Mouse (Mus musculus) gastrocnemius, adult 8-10 months (tissue): ENCODE data around the gene Arhgef33. TPM values are rescaled to one million over a fixed set of nuclear protein-coding genes. Genes with fewer than 3 reads are reported as not detected.
"Not testable (repeated sequence)": the region's sequence is repeated elsewhere in the genome, so short reads cannot be mapped to it uniquely, and the experiment has no call there.

ENCODE experiments used
- DNase-seq, 2 experiments: peaks; one replicate each; pipeline ENCODE4 v3.0.0; 2022; ENCODE audit warnings: low spot score in 2 of 2
- total RNA-seq, 4 experiments: library from RNA; stranded (reverse); gene quantifications; 2 replicates each; pipeline ENCODE4 v1.2.4; 2022

Arhgef33 gene
- total RNA-seq, 4 experiments from 2014 or later: not detected

GRCm38 (mm10) chr17:80346591-80347125, 39.5 kb downstream of the Arhgef33 start:
- DNase-seq: no peak

- DNase-seq: no peak
Measured at GRCm38 (mm10) chr17:80347234-80347633, 40.0 kb downstream of the Arhgef33 start.

- no peak for DNase-seq
Measured at GRCm38 (mm10) chr17:80360245-80360644, 53.0 kb downstream of the Arhgef33 start.

- no peak for DNase-seq
Measured at GRCm38 (mm10) chr17:80367276-80367675, 60.1 kb downstream of the Arhgef33 start.

GRCm38 (mm10) chr17:80368606-80369005, 61.4 kb downstream of the Arhgef33 start:
- no peak for DNase-seq

- DNase-seq: peak; percentile 64 to 84
Measured at GRCm38 (mm10) chr17:80372989-80373725, 66.0 kb downstream of the Arhgef33 start, which contains the start of gene Gm10190. Gene Gm10190, minus strand, starts transcription at chr17:80373541.

GRCm38 (mm10) chr17:80373726-80374096, 66.5 kb downstream of the Arhgef33 start:
- DNase-seq: no peak

- not testable (repeated sequence) for DNase-seq
Measured at GRCm38 (mm10) chr17:80378386-80378785, 71.2 kb downstream of the Arhgef33 start.

GRCm38 (mm10) chr17:80385671-80386070, 78.5 kb downstream of the Arhgef33 start:
- DNase-seq: no peak

GRCm38 (mm10) chr17:80390024-80390423, 82.8 kb downstream of the Arhgef33 start:
- no peak for DNase-seq

- peak; percentile 8 to 22 for DNase-seq
Measured at GRCm38 (mm10) chr17:80391423-80392403, 84.5 kb downstream of the Arhgef33 start.

- no peak for DNase-seq
Measured at GRCm38 (mm10) chr17:80398243-80398642, 91.0 kb downstream of the Arhgef33 start.

- DNase-seq: no peak
Measured at GRCm38 (mm10) chr17:80411182-80411581, 104.0 kb downstream of the Arhgef33 start.

GRCm38 (mm10) chr17:80418572-80419210, 111.5 kb downstream of the Arhgef33 start:
- no peak for DNase-seq

- no peak for DNase-seq
Measured at GRCm38 (mm10) chr17:80420998-80421397, 113.8 kb downstream of the Arhgef33 start.

GRCm38 (mm10) chr17:80426171-80426570, 119.0 kb downstream of the Arhgef33 start:
- DNase-seq: no peak

GRCm38 (mm10) chr17:80426901-80427300, 119.7 kb downstream of the Arhgef33 start:
- DNase-seq: no peak

GRCm38 (mm10) chr17:80427966-80428365, 120.8 kb downstream of the Arhgef33 start:
- DNase-seq: no peak

- DNase-seq: no peak
Measured at GRCm38 (mm10) chr17:80431997-80432396, 124.8 kb downstream of the Arhgef33 start.

- DNase-seq: no peak
Measured at GRCm38 (mm10) chr17:80434430-80434829, 127.2 kb downstream of the Arhgef33 start.

- no peak for DNase-seq
Measured at GRCm38 (mm10) chr17:80435680-80436079, 128.5 kb downstream of the Arhgef33 start.
